Mouse (Mus musculus) adipocyte (in vitro differentiated cells): ENCODE data around the gene Rlim.
A peak's percentile ranks its signal among the peaks of the same experiment; 100 is the strongest.

ENCODE experiments used
- DNase-seq: peaks from one replicate; pipeline ENCODE4 v3.0.0-alpha.2; 2016; ENCODE audit warnings: low spot score

Gene Rlim

GRCm38 (mm10) chrX:103981169-103981689 is at the start of gene Rlim:
Gene Rlim, minus strand, starts transcription at chrX:103981284.
- DNase-seq: peak; percentile 92

GRCm38 (mm10) chrX:104017196-104017595 is 36.1 kb upstream of the Rlim start:
- peak; percentile 43 for DNase-seq

DNA sequence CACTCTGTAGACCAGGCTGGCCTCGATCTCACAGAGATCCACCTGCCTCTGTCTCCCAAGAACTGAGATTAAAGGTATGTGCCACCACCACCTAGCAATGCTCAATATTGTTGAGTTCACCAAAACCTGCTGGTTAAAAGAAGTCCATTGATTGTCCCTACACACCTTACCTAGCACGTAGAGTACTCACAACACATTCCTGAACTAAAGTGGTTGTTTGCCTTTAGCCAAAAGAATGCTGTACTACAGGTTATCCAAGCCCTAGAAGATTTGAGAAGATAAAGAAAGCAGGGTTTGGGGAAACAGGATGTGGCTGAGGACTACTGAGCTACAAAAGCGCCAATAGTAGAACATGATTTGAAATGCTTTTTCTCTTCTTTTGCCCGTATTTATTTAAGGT is 34.0 kb upstream of the Rlim start:
- no peak for DNase-seq

GRCm38 (mm10) chrX:104013318-104013811 is 32.3 kb upstream of the Rlim start:
- peak; percentile 41 for DNase-seq

- no peak for DNase-seq
Measured at GRCm38 (mm10) chrX:103994741-103995140, 13.7 kb upstream of the Rlim start.

DNA sequence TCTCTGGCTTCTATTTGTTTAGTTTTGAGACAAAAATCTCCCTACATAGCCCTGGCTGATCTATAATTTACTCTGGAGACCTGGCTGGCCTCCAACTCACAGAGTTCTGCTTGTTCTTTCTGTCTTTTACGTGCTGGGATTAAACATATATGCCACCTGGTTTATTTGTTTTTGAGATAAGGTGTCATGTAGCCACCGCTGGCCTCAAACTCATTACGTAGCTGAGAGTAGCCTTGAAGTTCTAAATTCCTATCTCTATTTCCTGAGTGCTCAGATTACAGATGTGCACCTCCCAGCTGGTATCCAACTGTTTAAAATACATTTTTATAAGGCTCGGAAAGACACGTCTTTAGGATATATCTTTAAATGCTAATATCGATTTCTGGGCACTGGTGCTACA is 12.8 kb upstream of the Rlim start:
- no peak for DNase-seq

GRCm38 (mm10) chrX:103991702-103992101 is 10.6 kb upstream of the Rlim start:
- peak; percentile 43 for DNase-seq

DNA sequence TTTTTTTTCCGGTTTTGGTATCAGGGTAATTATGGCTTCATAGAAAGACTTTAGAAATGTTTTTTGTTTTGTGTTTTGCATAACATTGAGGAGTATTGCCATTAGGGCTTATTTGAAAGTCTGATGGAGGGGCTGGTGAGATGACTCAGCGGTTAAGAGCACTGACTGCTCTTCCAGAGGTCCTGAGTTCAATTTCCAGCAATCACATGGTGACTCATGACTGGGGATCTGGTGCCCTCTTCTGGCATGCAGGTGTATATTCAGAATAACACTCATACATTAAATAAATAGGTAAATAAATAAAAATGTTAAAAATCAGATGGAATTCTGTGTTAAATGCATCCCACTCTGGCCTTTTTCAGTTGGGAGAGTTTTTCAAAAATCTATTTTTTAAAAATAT is 9.3 kb upstream of the Rlim start:
- peak; percentile 50 for DNase-seq

DNA sequence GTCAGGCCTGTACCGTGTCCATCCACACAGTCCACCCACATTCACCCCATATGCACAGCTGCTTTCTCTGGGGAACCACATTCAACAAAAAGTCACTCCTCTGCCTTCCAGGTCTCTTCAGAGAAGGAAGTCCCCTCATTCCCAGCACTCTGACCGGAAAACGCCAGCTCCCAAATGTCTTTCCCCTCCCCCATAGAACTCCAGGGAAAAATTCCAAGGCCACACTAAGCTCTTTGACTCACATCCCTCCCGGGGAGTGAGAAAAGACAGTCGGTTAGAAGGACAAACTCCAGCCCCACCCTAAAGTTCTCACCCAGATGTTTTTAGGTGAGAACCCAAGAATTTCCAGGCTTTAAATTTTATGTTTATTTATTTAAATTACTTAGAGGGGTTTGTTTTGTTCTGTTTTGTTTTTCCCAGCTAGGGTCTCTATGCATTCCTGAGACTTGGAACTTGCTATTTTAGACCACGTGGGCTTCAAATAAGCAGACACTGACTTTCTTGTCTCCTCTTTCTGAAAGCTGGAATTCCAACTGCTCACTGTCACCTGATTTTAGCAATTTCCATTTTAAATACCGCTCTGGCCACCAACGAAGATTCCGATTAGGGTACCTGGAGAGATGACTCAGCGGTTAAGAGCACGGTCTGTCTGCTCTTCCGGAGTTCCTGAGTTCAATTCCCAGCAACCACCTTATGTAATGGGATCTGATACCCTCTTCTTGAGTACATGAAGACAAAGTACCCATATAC is 6.3 kb upstream of the Rlim start:
- peak; percentile 29 for DNase-seq

GRCm38 (mm10) chrX:103986159-103986558 is 5.1 kb upstream of the Rlim start:
- DNase-seq: peak; percentile 52

- no peak for DNase-seq
Measured at GRCm38 (mm10) chrX:103984992-103985391, 3.9 kb upstream of the Rlim start.

DNA sequence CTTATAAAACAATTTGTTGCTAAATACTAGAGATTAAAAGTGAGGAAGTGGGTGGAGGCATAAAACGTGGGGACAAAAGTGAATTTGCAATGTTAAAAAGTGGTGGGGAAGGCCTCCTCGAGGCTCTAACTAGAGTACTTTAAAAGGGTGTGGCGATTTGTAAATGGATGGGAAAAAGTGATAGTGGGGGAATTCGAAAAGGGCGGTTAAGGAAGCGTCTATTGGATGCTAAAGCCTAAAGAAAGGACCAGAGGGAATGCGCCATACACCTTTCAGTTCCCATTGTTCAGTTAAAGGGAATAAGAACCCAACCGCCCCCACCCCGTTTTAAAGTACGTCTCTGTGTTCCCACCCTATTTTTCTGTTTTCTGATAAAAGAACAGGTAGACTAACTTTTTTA is 722 bp upstream of the Rlim start:
- no peak for DNase-seq

- DNase-seq: peak; percentile 36
Measured at GRCm38 (mm10) chrX:103980590-103981168, 405 bp downstream of the Rlim start.

- peak; percentile 35 for DNase-seq
Measured at GRCm38 (mm10) chrX:103980036-103980435, 1.0 kb downstream of the Rlim start.

GRCm38 (mm10) chrX:103939701-103940100 is 41.4 kb downstream of the Rlim start:
- no peak for DNase-seq

- peak; percentile 52 for DNase-seq
Measured at GRCm38 (mm10) chrX:103937333-103937732, 43.8 kb downstream of the Rlim start.

DNA sequence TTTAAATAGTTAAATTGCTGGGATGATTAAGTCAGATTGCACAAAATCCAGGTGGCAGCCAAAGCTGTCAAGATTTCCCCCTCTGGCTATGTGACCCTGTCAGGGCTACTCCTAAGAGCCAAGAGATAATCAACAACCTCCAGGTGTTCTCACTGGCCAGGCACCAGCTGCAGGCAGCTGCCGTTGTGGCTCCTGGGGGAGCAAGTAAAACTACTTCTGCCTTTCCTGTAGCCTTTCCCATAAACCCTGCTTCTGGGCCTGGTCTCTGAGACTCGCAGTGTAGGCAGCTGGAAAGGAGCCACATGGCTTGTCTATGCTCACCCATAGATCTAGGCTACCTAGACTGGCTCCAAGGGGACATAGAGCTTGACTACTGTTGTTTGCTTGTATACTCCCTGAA is 58.6 kb downstream of the Rlim start:
- no peak for DNase-seq

- DNase-seq: peak; percentile 74
Measured at GRCm38 (mm10) chrX:103918954-103919353, 62.1 kb downstream of the Rlim start.

GRCm38 (mm10) chrX:103914790-103915189 is 66.3 kb downstream of the Rlim start:
- DNase-seq: peak; percentile 6
